Mouse (Mus musculus): ENCODE results near the gene Fam193b.

Gene Fam193b

DNA sequence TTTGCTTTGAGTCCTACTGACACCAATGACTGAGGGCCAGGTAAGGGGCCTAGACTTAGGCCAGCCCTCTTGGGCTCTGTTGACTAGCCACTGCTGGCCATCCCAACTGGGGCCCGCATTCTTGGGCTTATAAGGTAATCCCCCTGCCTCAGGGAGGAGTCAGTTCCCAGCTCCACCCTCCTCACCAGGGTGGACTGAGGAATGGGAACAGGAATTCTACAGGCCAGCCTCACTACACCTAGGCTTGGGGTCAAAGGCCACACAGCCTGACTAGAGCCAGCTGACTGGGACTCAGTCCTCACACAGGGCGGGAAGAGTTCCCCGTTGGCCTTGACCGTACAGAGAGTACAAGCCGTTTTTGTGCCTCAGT, 59.4 kb downstream of the Fam193b start:
- in situ Hi-C loops (cut with MboI; ENCODE audit: low pct_unique_long_range_greater_than_20kb in 1 of 2, low sequenced_read_pairs in 2 of 2, unreplicated experiment in 1 of 2), result no loop called here

GRCm38 (mm10) chr13:55510668-55511491, 60.0 kb downstream of the Fam193b start:
- in situ Hi-C loops (cut with MboI; ENCODE audit: low pct_unique_long_range_greater_than_20kb in 1 of 2, low sequenced_read_pairs in 2 of 2, unreplicated experiment in 1 of 2), result no loop called here

DNA sequence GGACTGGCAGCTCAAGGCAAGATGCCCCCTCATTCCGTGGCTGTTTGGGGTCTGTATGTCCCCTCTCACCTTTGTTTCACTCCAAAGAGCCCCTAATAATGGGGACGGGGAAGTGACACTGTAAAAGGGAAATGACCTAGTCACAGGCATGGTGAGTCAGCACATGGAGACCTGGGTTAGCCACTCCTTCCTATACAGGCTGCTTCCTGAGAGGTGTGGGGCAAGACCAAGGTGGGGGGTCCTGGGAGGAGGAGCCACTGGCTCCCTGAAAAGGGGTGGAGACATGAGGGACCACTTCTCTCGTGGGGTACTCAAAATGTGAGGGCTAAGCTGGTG, 60.6 kb downstream of the Fam193b start:
- in situ Hi-C loops (cut with MboI; ENCODE audit: low pct_unique_long_range_greater_than_20kb in 1 of 2, low sequenced_read_pairs in 2 of 2, unreplicated experiment in 1 of 2), result no loop called here

GRCm38 (mm10) chr13:55508531-55508930, 62.4 kb downstream of the Fam193b start:
- in situ Hi-C loops (cut with MboI; ENCODE audit: low pct_unique_long_range_greater_than_20kb in 1 of 2, low sequenced_read_pairs in 2 of 2, unreplicated experiment in 1 of 2), result no loop called here

- in situ Hi-C loops (cut with MboI; ENCODE audit: low pct_unique_long_range_greater_than_20kb in 1 of 2, low sequenced_read_pairs in 2 of 2, unreplicated experiment in 1 of 2), result no loop called here
Observed at GRCm38 (mm10) chr13:55507877-55508276, 63.0 kb downstream of the Fam193b start.

DNA sequence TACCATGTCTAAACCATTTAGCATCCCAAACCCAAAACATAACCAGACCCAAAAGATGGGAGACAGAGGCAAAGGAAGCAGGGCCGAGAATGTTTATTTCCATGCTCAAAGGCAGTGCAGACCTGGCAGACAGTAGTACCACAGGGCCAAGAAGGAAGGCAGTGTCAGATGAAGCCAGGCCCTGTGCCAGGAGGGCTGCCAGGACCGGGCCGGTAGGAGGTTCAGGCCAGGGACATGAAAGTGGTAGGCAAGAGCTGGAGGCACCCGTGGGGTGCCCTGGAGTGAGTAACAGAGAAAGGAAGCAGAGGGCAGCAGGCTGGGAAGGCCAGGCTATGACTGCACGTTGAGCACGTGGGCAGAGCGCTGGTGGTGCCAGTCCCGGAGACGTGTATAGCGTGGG, 64.2 kb downstream of the Fam193b start:
- in situ Hi-C loops (cut with MboI; ENCODE audit: low pct_unique_long_range_greater_than_20kb in 1 of 2, low sequenced_read_pairs in 2 of 2, unreplicated experiment in 1 of 2), result no loop called here

- in situ Hi-C loops (cut with MboI; ENCODE audit: low pct_unique_long_range_greater_than_20kb in 1 of 2, low sequenced_read_pairs in 2 of 2, unreplicated experiment in 1 of 2), result no loop called here
Observed at GRCm38 (mm10) chr13:55505810-55506209, 65.1 kb downstream of the Fam193b start.

DNA sequence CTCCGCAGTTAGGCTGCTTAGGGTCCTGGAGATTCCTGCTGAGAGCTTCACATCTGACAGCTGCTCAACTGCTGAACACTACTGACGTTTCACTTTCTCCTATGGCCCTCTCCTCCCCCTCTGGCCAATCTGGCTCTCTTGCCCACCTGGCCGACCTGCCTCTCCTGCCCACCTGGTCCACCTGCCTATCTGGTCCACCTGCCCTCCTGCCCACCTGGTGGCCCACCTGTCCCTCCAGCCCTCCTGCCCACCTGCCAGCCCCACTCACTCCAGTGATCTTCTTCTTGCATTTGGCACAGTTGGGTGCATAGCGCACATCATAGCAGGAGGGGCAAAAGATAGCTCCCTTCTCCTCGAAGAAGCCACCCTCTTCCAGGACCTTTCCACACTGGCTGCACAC, 66.5 kb downstream of the Fam193b start:
- in situ Hi-C loops (cut with MboI; ENCODE audit: low pct_unique_long_range_greater_than_20kb in 1 of 2, low sequenced_read_pairs in 2 of 2, unreplicated experiment in 1 of 2), result no loop called here

DNA sequence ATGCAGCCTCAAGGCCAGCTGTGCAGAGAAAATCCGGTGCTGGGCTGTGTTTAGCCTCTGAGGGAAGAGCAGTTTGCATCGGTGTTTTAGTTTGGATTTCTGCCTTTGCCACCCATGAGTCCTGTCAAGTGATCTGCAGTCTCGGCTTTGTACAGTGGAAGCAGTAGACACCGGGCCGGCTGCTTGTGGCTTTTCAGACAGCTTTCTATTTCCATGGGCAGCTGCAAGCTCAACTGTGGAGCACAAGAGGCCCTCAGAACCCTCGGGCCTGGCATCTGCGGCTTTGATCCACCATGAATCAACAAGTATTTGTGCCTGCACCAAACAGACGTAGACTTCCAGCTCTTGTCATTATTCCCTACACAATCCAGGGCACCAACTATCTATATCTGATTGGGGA, 68.5 kb downstream of the Fam193b start:
- in situ Hi-C loops (cut with MboI; ENCODE audit: low pct_unique_long_range_greater_than_20kb in 1 of 2, low sequenced_read_pairs in 2 of 2, unreplicated experiment in 1 of 2), result no loop called here

DNA sequence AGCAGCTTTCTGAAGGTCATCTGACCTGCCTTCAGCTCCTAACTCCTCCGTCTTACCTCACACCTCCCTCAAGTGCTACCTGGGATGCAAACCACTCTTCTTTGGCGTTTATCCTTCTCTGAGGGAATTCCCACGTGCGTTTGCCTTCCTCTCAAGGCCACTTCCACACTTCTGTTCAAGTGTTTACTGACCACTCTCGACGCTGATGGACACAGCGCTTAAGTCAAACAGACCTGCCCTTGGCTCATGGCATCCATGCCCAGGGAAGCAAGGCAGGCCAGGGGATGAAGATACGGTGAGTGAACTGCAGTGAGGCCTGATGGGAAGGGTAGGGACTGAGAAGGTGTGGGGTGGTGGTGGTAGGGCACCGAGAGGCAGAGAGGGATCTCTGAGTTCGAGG, 70.3 kb downstream of the Fam193b start:
- in situ Hi-C loops (cut with MboI; ENCODE audit: low pct_unique_long_range_greater_than_20kb in 1 of 2, low sequenced_read_pairs in 2 of 2, unreplicated experiment in 1 of 2), result no loop called here

- in situ Hi-C loops (cut with MboI; ENCODE audit: low pct_unique_long_range_greater_than_20kb in 1 of 2, low sequenced_read_pairs in 2 of 2, unreplicated experiment in 1 of 2), result no loop called here
Observed at GRCm38 (mm10) chr13:55498906-55499305, 72.0 kb downstream of the Fam193b start.

DNA sequence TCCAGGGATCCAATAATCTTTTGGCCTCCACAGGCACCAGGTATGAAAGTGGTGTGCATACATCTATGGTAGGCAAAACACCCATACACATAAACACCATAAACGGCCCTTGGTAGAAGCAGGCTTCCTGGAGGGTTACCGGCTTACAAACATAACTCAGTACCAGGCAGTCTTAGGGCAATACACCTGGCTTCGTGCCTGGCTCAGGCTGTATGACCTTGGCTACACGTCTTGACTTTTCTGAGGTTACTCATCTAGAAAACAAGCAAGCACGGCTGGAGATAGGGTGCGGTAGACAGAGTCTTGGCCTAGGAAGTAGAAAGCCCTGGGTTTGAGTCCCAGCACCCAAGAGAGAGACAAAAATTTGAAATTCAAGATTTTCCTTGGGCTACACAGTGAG, 74.3 kb downstream of the Fam193b start:
- in situ Hi-C loops (cut with MboI; ENCODE audit: low pct_unique_long_range_greater_than_20kb in 1 of 2, low sequenced_read_pairs in 2 of 2, unreplicated experiment in 1 of 2), result no loop called here

DNA sequence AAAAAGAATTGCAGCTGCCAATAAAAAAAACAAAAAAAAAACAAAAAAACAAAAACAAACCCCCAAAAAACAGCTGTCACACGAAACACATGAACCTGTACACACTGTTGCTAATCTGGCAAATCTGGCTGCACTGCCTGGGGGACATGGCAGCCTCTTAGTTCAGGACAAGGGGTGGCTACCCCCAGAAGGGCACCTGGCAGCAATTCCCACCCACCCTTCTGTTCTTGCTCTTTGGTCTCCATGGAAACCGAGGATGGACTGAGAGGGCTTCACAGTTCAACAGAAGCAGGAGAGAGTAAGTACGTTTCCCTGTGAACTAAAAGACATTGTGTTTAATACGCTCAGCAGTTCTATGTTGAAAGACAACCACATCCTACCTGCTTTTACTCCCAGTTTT, 75.2 kb downstream of the Fam193b start:
- in situ Hi-C loops (cut with MboI; ENCODE audit: low pct_unique_long_range_greater_than_20kb in 1 of 2, low sequenced_read_pairs in 2 of 2, unreplicated experiment in 1 of 2), result no loop called here

DNA sequence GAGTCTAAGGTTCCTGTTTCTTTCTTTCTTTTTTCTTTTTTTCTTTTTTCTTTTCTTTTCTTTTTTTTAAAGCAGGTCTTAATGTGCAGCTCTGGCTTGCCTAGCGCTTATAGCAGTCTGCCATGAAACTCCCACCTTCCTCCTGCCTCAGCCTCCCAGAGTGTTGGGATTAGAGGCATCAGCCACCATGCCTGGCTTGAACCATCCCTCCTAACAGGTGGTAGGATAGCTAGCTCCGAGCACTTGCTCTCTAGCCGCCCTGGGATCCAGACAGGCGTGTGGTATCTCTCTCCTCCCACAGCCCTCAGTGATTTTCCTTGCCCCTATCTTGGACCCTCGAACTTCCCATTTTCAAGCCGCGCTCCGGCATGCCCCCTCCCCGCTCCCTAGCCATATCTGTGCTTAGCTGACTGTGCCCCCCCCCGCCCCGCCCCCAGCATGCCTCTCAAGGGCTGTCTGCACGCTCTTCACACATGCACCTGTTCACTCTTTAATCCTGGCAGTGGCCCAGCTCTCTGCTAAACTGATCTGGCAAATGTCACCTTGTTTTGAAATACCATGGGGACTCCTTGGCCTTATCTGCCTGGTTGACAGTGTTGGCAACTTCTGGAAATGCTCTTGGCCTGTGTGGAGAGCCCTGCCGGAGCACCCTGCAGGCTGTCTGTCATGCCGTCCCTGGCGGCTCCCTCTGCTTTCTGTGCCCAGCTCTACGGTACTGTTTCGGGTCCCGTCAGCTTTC, 75.9 kb downstream of the Fam193b start:
- in situ Hi-C loops (cut with MboI; ENCODE audit: low pct_unique_long_range_greater_than_20kb in 1 of 2, low sequenced_read_pairs in 2 of 2, unreplicated experiment in 1 of 2), result no loop called here

DNA sequence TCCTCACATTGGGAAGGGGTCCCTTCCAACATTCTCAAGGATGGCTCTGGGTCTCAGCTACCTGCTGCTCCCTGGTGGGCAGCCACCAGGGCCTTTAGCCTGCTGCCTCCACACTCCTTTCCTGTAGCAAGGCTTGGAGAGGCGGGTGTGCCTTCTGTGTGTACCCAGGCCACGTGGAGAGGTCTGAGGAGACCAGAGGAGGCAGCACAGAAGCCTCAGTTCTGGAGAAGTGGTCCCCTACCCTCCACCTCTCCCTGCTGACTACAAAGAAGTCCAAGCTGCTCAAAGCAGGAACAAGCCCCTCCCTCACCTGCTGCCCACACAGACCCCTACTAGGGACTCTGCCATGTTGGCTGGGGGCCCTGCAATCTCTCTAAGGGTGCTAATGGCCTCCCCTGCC, 76.7 kb downstream of the Fam193b start:
- in situ Hi-C loops (cut with MboI; ENCODE audit: low pct_unique_long_range_greater_than_20kb in 1 of 2, low sequenced_read_pairs in 2 of 2, unreplicated experiment in 1 of 2), result no loop called here

All from mouse embryonic stem cell (cell line).